Mouse (Mus musculus): ENCODE measurements at regions not wholly inside any gene's neighbourhood (a gene's known extent, or its start where the extent isn't known, plus 50 kb on each side); places are given as distances from the start of the nearest gene placed in this dataset.
A peak's percentile ranks its signal among the peaks of the same experiment; 100 is the strongest.

DNA sequence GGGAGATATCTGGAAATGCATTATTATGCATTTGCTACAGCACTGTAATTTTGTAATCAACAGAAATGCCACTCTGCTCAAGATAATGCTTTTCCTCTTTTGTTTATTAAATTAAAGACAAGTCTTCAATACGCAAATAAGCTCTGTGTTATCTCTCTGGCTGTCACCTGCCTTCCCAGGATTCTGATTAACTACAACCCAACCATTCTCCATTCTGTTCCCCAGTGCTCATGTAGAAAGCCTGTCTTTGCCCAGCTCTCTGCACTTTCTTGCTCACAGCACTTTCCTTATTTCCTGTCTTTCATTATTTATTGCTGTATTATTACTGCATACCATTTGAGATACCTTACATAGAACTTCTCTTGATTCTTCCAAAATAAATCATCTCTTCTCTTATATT, 525.6 kb downstream of the Cd109 start:
- H3K36me3 ChIP-seq (ENCODE audit: control insufficient read depth, insufficient read depth, low read length) = no peaks in the 10 kb centered on the region
- 85% methylated on average over 1 of the region's 1 CpGs for WGBS
- no peak overlapping the region for H3K4me2 ChIP-seq
- H3K27me3 ChIP-seq (ENCODE audit: control insufficient read depth, insufficient read depth, low read length) = no peaks in the 10 kb centered on the region
- H3K4me3 ChIP-seq (ENCODE audit: low read depth, low read length) = no peak overlapping the region
- ATAC-seq (ENCODE audit: low FRiP score) (no peak), DNase-seq (ENCODE audit: low spot score, missing footprints) (no peak)
- no peaks in the 10 kb centered on the region for H3K9me3 ChIP-seq (ENCODE audit: control insufficient read depth, low read length)
- no peaks in the 10 kb centered on the region for H3K4me1 ChIP-seq (ENCODE audit: control insufficient read depth, insufficient read depth, low read length)
- no peak overlapping the region for H3K9ac ChIP-seq (ENCODE audit: low read length)
- no peak overlapping the region for H3K27ac ChIP-seq (ENCODE audit: low read depth, low read length)

DNA sequence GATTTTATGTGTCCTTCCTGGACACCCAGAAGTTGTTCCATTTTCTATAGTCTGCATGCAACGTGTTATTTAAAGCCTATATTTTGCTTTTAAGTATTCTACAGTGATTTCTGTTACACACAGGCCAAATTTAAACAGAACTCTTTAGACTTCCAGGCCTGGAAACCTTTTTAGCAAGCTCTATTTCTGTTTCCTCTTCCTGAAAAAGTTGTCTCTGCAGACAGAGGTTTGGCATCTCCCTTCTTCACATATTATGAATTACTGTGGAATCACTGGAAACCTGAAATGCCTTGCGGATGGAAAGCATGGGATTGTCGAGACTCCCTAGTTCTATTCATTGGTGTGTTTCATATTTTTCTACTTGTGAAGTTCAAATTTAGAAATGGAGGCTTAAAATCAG, 530.7 kb downstream of the Cd109 start:
- Histone ChIP-seq H3K27ac (ENCODE audit: low read depth, low read length) (no peak overlapping the region), H3K4me2 (no peak overlapping the region), H3K9me3 (ENCODE audit: control insufficient read depth, low read length) (no peaks in the 10 kb centered on the region), H3K4me1 (ENCODE audit: control insufficient read depth, insufficient read depth, low read length) (no peaks in the 10 kb centered on the region), H3K27me3 (ENCODE audit: control insufficient read depth, insufficient read depth, low read length) (no peaks in the 10 kb centered on the region), H3K36me3 (ENCODE audit: control insufficient read depth, insufficient read depth, low read length) (no peaks in the 10 kb centered on the region), H3K9ac (ENCODE audit: low read length) (no peak overlapping the region), H3K4me3 (ENCODE audit: low read depth, low read length) (no peak overlapping the region)
- no peak for ATAC-seq (ENCODE audit: low FRiP score)
- 77% methylated on average over 3 of the region's 3 CpGs for WGBS
- DNase-seq (ENCODE audit: low spot score, missing footprints) = no peak

DNA sequence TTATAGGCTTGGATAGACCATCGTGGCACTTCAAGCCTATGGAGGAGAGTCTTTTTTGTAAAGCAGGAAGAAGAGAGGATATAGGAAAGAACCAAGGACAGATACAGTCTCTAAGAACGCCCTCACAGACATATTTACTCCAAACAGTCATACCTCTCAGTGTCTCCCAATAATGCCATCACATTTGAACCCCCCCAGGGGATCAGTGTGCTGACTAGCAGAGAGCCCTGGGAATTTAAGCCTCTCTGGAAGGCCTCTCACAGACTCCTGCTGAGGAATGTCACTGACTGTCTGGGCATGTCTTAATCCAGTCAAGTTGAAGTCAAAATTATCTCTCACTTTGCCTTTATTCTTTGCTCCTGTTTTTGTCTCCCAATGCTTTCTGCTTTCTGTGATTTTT, 550.2 kb downstream of the Cd109 start:
- Histone ChIP-seq H3K4me2 (no peak overlapping the region), H3K9ac (ENCODE audit: low read length) (no peak overlapping the region), H3K27me3 (ENCODE audit: control insufficient read depth, insufficient read depth, low read length) (no peaks in the 10 kb centered on the region), H3K9me3 (ENCODE audit: control insufficient read depth, low read length) (no peaks in the 10 kb centered on the region), H3K27ac (ENCODE audit: low read depth, low read length) (no peak overlapping the region), H3K4me3 (ENCODE audit: low read depth, low read length) (no peak overlapping the region), H3K4me1 (ENCODE audit: control insufficient read depth, insufficient read depth, low read length) (no peaks in the 10 kb centered on the region), H3K36me3 (ENCODE audit: control insufficient read depth, insufficient read depth, low read length) (no peaks in the 10 kb centered on the region)
- 61% methylated on average over 2 of the region's 2 CpGs for WGBS
- DNase-seq (ENCODE audit: low spot score, missing footprints) (peak; percentile 79), ATAC-seq (ENCODE audit: low FRiP score) (no peak)

- no peaks in the 10 kb centered on the region for H3K36me3 ChIP-seq (ENCODE audit: control insufficient read depth, insufficient read depth, low read length)
- no peak overlapping the region for H3K4me3 ChIP-seq (ENCODE audit: low read depth, low read length)
- no peak overlapping the region for H3K27ac ChIP-seq (ENCODE audit: low read depth, low read length)
- no peak for ATAC-seq (ENCODE audit: low FRiP score)
- no peaks in the 10 kb centered on the region for H3K4me1 ChIP-seq (ENCODE audit: control insufficient read depth, insufficient read depth, low read length)
- H3K9ac ChIP-seq (ENCODE audit: low read length) = no peak overlapping the region
- H3K4me2 ChIP-seq = no peak overlapping the region
- no peak for DNase-seq (ENCODE audit: low spot score, missing footprints)
- H3K27me3 ChIP-seq (ENCODE audit: control insufficient read depth, insufficient read depth, low read length) = no peaks in the 10 kb centered on the region
- H3K9me3 ChIP-seq (ENCODE audit: control insufficient read depth, low read length) = no peaks in the 10 kb centered on the region
These were observed 545.6 kb downstream of the Col12a1 start for GRCm38 (mm10) chr9:79173036-79173435.

DNA sequence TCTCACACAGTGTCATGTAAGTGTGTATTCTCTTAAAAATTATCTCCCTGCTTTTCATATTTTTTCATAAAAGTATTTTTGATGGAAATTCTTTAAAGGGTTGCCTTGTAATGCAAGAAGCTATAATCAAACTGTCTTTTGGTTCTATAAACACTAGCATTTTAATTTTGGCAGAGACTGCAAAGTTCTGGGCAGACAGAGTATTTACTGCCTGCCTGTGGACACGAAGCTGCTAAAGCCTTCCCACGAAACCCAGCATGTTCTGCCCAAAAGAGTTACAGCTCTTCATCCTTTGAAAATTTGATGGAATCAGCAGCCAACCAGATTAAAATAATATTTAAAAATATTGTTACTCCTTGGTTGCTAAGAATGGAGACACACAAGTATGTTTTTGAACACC, 538.7 kb downstream of the Col12a1 start:
- Histone ChIP-seq H3K9ac (ENCODE audit: low read length) (no peak overlapping the region), H3K4me1 (ENCODE audit: control insufficient read depth, insufficient read depth, low read length) (no peaks in the 10 kb centered on the region), H3K36me3 (ENCODE audit: control insufficient read depth, insufficient read depth, low read length) (no peaks in the 10 kb centered on the region), H3K9me3 (ENCODE audit: control insufficient read depth, low read length) (no peaks in the 10 kb centered on the region), H3K27me3 (ENCODE audit: control insufficient read depth, insufficient read depth, low read length) (no peaks in the 10 kb centered on the region), H3K4me2 (no peak overlapping the region), H3K4me3 (ENCODE audit: low read depth, low read length) (no peak overlapping the region), H3K27ac (ENCODE audit: low read depth, low read length) (no peak overlapping the region)
- DNase-seq (ENCODE audit: low spot score, missing footprints) = peak; percentile 49
- no peak for ATAC-seq (ENCODE audit: low FRiP score)
- WGBS = 90% methylated on average over 2 of the region's 2 CpGs

DNA sequence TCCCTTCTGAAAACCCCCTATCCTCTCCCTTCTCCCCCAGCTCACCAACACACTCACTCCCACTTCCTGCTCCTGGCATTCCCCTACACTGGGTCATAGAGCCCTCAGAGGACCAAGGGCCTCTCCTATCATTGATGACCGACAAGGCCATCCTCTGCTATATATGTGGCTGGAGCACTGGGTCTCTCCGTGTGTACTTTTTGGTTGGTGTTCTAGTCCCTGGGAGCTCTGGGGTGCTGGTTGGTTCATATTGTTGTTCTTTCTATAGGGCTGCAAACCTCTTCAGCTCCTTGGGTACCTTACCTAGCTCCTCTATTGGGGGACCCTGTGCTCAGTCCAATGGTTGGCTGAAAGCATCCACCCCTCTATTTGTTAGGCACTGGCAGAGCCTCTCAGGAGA, 523.2 kb downstream of the Col12a1 start:
- no peaks in the 10 kb centered on the region for H3K9me3 ChIP-seq (ENCODE audit: control insufficient read depth, low read length)
- 88% methylated on average over 2 of the region's 2 CpGs for WGBS
- H3K4me1 ChIP-seq (ENCODE audit: control insufficient read depth, insufficient read depth, low read length) = no peaks in the 10 kb centered on the region

GRCm38 (mm10) chr9:79201755-79202154, 516.9 kb downstream of the Col12a1 start:
- Histone ChIP-seq H3K9ac (ENCODE audit: low read length) (no peak overlapping the region), H3K9me3 (ENCODE audit: control insufficient read depth, low read length) (no peaks in the 10 kb centered on the region), H3K27ac (ENCODE audit: low read depth, low read length) (no peak overlapping the region), H3K4me3 (ENCODE audit: low read depth, low read length) (no peak overlapping the region), H3K4me1 (ENCODE audit: control insufficient read depth, insufficient read depth, low read length) (no peaks in the 10 kb centered on the region), H3K4me2 (no peak overlapping the region), H3K36me3 (ENCODE audit: control insufficient read depth, insufficient read depth, low read length) (no peaks in the 10 kb centered on the region), H3K27me3 (ENCODE audit: control insufficient read depth, insufficient read depth, low read length) (no peaks in the 10 kb centered on the region)
- ATAC-seq (ENCODE audit: low FRiP score) (no peak), DNase-seq (ENCODE audit: low spot score, missing footprints) (peak; percentile 69)
- 81% methylated on average over 3 of the region's 3 CpGs for WGBS

More for the DNA sequence above, 523.2 kb downstream of the Col12a1 start:
- H3K4me2 ChIP-seq = no peak overlapping the region
- no peaks in the 10 kb centered on the region for H3K27me3 ChIP-seq (ENCODE audit: control insufficient read depth, insufficient read depth, low read length)
- DNase-seq (ENCODE audit: low spot score, missing footprints) (peak; percentile 67), ATAC-seq (ENCODE audit: low FRiP score) (no peak)
- H3K36me3 ChIP-seq (ENCODE audit: control insufficient read depth, insufficient read depth, low read length) = no peaks in the 10 kb centered on the region
- no peak overlapping the region for H3K4me3 ChIP-seq (ENCODE audit: low read depth, low read length)
- H3K9ac ChIP-seq (ENCODE audit: low read length) = no peak overlapping the region
- H3K27ac ChIP-seq (ENCODE audit: low read depth, low read length) = no peak overlapping the region

DNA sequence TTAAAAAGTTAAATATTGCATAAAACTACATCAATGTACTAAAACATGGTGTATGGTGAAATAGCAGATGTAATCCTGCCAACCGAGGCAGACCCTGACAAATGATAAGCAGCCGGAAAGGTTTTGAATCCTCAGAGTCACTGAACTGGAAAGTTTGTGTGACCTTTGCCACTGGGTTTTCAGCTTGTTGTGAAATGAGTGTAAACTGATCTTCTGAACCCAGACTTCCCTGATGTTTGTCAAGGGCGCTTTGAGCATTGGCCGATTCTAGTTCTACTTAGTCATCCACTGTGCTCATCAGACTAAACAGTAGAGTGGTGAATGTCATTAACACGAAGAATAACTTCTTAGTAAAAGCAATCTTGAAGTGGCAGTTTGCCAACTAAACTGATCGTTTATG, 505.3 kb downstream of the Col12a1 start:
- ATAC-seq (ENCODE audit: low FRiP score) (no peak), DNase-seq (ENCODE audit: low spot score, missing footprints) (no peak)
- H3K4me1 ChIP-seq (ENCODE audit: control insufficient read depth, insufficient read depth, low read length) = no peaks in the 10 kb centered on the region
- WGBS = 50% methylated on average over 6 of the region's 6 CpGs
- H3K9me3 ChIP-seq (ENCODE audit: control insufficient read depth, low read length) = no peaks in the 10 kb centered on the region
- H3K4me2 ChIP-seq = no peak overlapping the region
- no peaks in the 10 kb centered on the region for H3K27me3 ChIP-seq (ENCODE audit: control insufficient read depth, insufficient read depth, low read length)
- no peaks in the 10 kb centered on the region for H3K36me3 ChIP-seq (ENCODE audit: control insufficient read depth, insufficient read depth, low read length)
- no peak overlapping the region for H3K4me3 ChIP-seq (ENCODE audit: low read depth, low read length)
- no peak overlapping the region for H3K9ac ChIP-seq (ENCODE audit: low read length)
- no peak overlapping the region for H3K27ac ChIP-seq (ENCODE audit: low read depth, low read length)

GRCm38 (mm10) chr9:79215986-79216385, 502.6 kb downstream of the Col12a1 start:
- 62% methylated on average over 3 of the region's 3 CpGs for WGBS
- no peaks in the 10 kb centered on the region for H3K36me3 ChIP-seq (ENCODE audit: control insufficient read depth, insufficient read depth, low read length)
- no peak overlapping the region for H3K9ac ChIP-seq (ENCODE audit: low read length)
- DNase-seq (ENCODE audit: low spot score, missing footprints) (no peak), ATAC-seq (ENCODE audit: low FRiP score) (no peak)
- H3K4me2 ChIP-seq = no peak overlapping the region
- no peak overlapping the region for H3K4me3 ChIP-seq (ENCODE audit: low read depth, low read length)
- H3K27ac ChIP-seq (ENCODE audit: low read depth, low read length) = no peak overlapping the region
- no peaks in the 10 kb centered on the region for H3K4me1 ChIP-seq (ENCODE audit: control insufficient read depth, insufficient read depth, low read length)
- no peaks in the 10 kb centered on the region for H3K27me3 ChIP-seq (ENCODE audit: control insufficient read depth, insufficient read depth, low read length)
- no peaks in the 10 kb centered on the region for H3K9me3 ChIP-seq (ENCODE audit: control insufficient read depth, low read length)

- H3K4me3 ChIP-seq (ENCODE audit: low read depth, low read length) = no peak overlapping the region
These were observed 502.2 kb downstream of the Col12a1 start for GRCm38 (mm10) chr9:79216432-79216831.

More at GRCm38 (mm10) chr9:79216432-79216831, 502.2 kb downstream of the Col12a1 start:
- no peak overlapping the region for H3K9ac ChIP-seq (ENCODE audit: low read length)
- ATAC-seq (ENCODE audit: low FRiP score) (no peak), DNase-seq (ENCODE audit: low spot score, missing footprints) (no peak)
- H3K36me3 ChIP-seq (ENCODE audit: control insufficient read depth, insufficient read depth, low read length) = no peaks in the 10 kb centered on the region
- H3K9me3 ChIP-seq (ENCODE audit: control insufficient read depth, low read length) = no peaks in the 10 kb centered on the region
- WGBS = 87% methylated on average over 2 of the region's 2 CpGs
- H3K27me3 ChIP-seq (ENCODE audit: control insufficient read depth, insufficient read depth, low read length) = no peaks in the 10 kb centered on the region
- no peaks in the 10 kb centered on the region for H3K4me1 ChIP-seq (ENCODE audit: control insufficient read depth, insufficient read depth, low read length)
- no peak overlapping the region for H3K27ac ChIP-seq (ENCODE audit: low read depth, low read length)
- no peak overlapping the region for H3K4me2 ChIP-seq

Measured in midbrain, embryonic 11.5 days (tissue).